Mouse (Mus musculus) myocyte (in vitro differentiated cells): ENCODE measurements at regions not wholly inside any gene's neighbourhood (a gene's known extent, or its start where the extent isn't known, plus 50 kb on each side); places are given as distances from the start of the nearest gene placed in this dataset.

Source experiments
- CEBPB ChIP-seq: IDR thresholded peaks from 2 replicates; pipeline ENCODE4 v1.6.1; 2011; ENCODE audit warnings: mild to moderate bottlenecking, moderate library complexity; ENCODE audit not compliant: poor library complexity, insufficient read depth, severe bottlenecking
- E2F4 ChIP-seq: IDR thresholded peaks from one replicate; pipeline ENCODE4 v1.6.1; 2011; ENCODE audit warnings: mild to moderate bottlenecking, control low read depth, moderate library complexity; ENCODE audit not compliant: insufficient read depth
- MAX ChIP-seq: IDR thresholded peaks from one replicate; pipeline ENCODE4 v1.6.1; 2011; ENCODE audit warnings: low read depth, mild to moderate bottlenecking, control low read depth
- MYOD1 ChIP-seq, 3 experiments: IDR thresholded peaks; one replicate each; pipeline ENCODE4 v1.6.1; 2011; ENCODE audit warnings: control low read depth in 2 of 3, low read depth in 2 of 3, mild to moderate bottlenecking in 2 of 3, moderate library complexity in 1 of 3; ENCODE audit not compliant: insufficient read length in 2 of 3, control insufficient read depth in 1 of 3
- POLR2A ChIP-seq: IDR thresholded peaks from one replicate; pipeline ENCODE4 v1.6.1; 2011; ENCODE audit warnings: low read depth, mild to moderate bottlenecking, control low read depth, moderate library complexity; ENCODE audit not compliant: insufficient read length
- POLR2AphosphoS2 ChIP-seq: IDR thresholded peaks from one replicate; pipeline ENCODE4 v1.6.1; 2011; ENCODE audit warnings: low read depth, control low read depth; ENCODE audit not compliant: insufficient read length
- TCF3 ChIP-seq: IDR thresholded peaks from one replicate; pipeline ENCODE4 v1.6.1; 2011; ENCODE audit warnings: low read depth, control low read depth; ENCODE audit not compliant: insufficient read length
- USF1 ChIP-seq: IDR thresholded peaks from one replicate; pipeline ENCODE4 v1.6.1; 2011; ENCODE audit warnings: low read depth, mild to moderate bottlenecking, control low read depth, moderate library complexity

DNA sequence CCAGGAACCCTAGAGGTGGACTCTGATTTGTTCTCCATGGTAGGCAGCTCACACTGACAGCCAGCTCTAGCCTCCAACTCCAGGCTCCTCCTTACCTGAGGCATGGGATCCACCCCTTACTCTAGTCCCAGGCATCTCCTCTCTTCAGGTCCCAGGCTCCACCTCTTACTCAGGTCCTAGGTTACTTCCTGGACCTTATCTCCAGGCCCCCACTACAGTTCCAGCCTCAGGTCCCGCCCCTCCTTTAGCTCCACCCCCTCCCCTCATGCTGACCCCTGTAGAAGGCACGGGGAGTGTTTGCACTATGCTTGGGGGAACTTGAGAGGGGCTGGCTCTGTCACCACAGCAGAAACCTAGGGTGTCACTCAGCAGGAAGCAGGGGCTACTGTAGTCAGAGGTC is 399.2 kb downstream of the Ptpru start:
- TF ChIP-seq CEBPB (no peak), MAX (no peak), E2F4 (no peak), POLR2A (no peak), USF1 (no peak), MYOD1 (IDR thresholded peaks at IDR 0.05; ENCODE audit: control insufficient read depth in 1 of 3, insufficient read length in 2 of 3, low read depth in 2 of 3) (no peak), POLR2AphosphoS2 (no peak), TCF3 (no peak)
